Mouse (Mus musculus) common myeloid progenitor, adult 5-6 weeks (primary cell): ENCODE results near the gene Car9. TPM values are rescaled to one million over a fixed set of nuclear protein-coding genes. Genes with fewer than 3 reads are reported as not detected.
"Not testable (repeated sequence)": the region's sequence is repeated elsewhere in the genome, so short reads cannot be mapped to it uniquely, and the experiment has no call there.

Source experiments
- ATAC-seq: replicated peaks from 2 replicates; pipeline ENCODE4 v1.8.0; 2016; ENCODE audit warnings: low read depth, mild to moderate bottlenecking, moderate TSS enrichment, inconsistent platforms; ENCODE audit not compliant: poor library complexity, severe bottlenecking
- total RNA-seq: library from RNA; stranded (forward); fragments of 200-1000, 187-1606 nt; gene quantifications from 2 replicates; pipeline ENCODE4 v1.2.3, GENCODE M21; 2017

The Car9 gene
- total RNA-seq, 1 experiment from 2014 or later, result 8.3 TPM

- ATAC-seq, result no peak
Measured at GRCm38 (mm10) chr4:43519551-43519950, 12.8 kb downstream of the Car9 start.

DNA sequence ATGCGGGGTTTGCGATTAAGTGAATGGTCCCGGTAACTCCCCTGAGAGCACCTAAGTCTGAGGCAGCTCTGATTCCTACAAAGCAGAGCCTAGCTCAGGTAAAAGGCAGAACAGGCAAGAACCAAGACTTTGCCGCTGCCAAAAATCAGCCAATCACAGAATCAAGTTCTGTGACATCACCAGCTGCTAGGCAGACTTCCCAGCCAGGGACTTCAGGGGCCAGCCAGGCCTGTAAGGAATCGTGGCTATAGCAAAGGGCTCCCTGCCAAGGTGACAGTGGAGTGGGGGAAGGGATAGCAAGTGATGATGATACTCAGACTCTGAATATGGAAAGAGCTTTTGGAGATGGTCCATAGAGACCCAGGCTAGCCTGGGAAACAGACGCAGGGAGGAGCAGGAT is 13.2 kb downstream of the Car9 start:
- peak; percentile 64 for ATAC-seq

- no peak for ATAC-seq
Measured at GRCm38 (mm10) chr4:43527880-43528279, 21.1 kb downstream of the Car9 start.

GRCm38 (mm10) chr4:43528487-43528886 is 21.7 kb downstream of the Car9 start:
- no peak for ATAC-seq

- no peak for ATAC-seq
Measured at GRCm38 (mm10) chr4:43530081-43530501, 23.3 kb downstream of the Car9 start.

GRCm38 (mm10) chr4:43530581-43530980 is 23.8 kb downstream of the Car9 start:
- ATAC-seq, result peak; percentile 77

- no peak for ATAC-seq
Measured at GRCm38 (mm10) chr4:43533270-43533669, 26.5 kb downstream of the Car9 start.

DNA sequence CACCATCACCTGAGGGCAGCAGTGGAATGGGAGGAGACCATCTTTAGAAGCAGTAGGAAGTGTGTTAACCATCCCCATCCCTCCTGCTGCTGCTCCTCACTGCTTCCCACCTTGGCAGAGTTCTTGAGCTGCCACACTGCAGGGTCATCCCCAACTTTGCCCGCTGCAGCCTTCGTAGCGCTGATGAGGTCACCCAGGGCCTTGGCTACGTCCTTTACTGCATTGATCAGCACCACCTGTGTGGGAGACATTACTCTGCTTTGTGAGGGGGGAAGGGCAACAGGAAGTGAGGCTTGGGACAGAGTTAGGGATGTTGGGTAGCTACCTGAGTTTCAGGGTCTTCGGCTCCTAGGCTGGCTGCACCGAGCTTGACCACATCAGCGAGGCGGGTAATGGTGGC is 28.9 kb downstream of the Car9 start:
- no peak for ATAC-seq

DNA sequence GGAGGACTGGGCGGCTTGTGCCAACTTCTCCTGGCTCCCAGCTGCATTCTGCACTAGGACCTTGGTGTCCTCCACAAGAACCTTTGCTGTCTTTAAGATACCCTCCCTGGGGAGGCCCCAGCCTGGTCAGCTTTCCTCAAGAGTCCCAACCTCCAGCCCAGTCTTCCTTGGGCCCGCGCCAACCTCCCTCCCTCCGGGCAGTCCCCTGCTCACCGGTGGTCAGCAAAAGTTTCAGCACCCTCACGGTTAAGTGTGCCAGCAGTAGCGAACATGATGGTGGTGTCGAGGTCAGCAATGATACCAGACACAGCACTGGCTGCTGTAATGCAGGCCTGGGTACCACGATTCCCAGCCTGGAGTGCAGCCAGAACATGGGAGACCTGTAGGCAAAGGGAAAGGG is 29.3 kb downstream of the Car9 start:
- no peak for ATAC-seq

DNA sequence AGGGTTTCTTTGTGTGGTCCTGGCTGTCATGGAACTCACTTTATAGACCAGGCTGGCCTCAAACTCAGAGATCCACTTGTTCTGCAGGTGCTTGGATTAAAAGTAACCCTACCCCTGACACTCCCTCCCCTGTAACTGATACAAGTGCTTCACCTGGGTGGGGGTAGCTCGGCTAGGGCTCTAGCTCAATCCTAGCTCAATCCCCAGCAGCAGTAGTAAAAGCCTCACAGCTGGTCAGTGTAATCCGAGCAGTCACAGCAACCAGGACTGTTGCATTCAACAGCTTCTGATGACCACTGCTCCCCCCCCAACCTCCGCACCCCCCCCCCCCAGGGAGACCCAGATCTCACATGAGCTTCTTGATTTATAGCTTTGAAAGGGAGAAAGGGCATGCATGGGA is 35.3 kb downstream of the Car9 start:
- no peak for ATAC-seq

GRCm38 (mm10) chr4:43546375-43547047 is 39.7 kb downstream of the Car9 start:
- no peak for ATAC-seq

DNA sequence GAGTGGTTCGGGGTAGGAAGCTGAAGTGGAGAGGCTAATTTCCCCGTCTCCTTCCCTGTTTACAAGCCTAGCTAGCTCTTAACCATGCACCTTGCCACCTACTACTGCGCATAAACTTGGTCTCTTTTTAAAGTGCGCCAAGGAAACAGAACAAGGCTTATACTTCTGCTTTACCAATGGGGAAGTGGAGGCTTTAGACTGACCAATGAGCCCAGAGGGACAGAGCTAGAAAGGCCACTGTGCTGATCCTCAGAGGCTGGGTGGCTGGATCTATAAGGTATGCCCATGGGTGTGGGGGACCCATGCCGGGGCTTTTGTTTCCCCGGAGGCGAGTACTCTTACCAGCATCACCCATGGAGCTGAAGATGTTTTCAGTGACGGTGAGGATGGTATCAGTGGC is 40.4 kb downstream of the Car9 start:
- no peak for ATAC-seq

GRCm38 (mm10) chr4:43549055-43549454 is 42.3 kb downstream of the Car9 start:
- ATAC-seq, result no peak

- ATAC-seq, result not testable (repeated sequence)
Measured at GRCm38 (mm10) chr4:43551854-43552253, 45.1 kb downstream of the Car9 start.

DNA sequence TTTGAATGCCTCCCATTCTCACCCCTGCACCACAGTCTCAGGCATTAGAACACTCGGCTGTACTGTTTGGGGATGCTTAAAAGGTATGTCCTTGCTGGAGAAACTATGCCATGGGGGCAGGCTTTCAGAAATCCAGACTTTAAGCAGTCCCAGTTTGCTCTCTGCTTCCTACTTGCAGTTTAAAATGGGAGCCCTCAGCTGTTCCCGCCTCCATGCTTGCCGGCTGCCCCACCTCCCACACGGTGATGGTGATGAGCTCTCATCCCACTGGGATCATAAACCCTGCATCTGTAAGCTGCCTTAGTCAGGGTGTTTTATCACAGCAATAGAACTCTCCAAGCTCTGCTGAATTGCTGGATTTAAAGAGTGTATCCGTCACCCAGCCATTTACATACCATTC is 45.7 kb downstream of the Car9 start:
- no peak for ATAC-seq

GRCm38 (mm10) chr4:43553891-43554290 is 47.1 kb downstream of the Car9 start:
- no peak for ATAC-seq

DNA sequence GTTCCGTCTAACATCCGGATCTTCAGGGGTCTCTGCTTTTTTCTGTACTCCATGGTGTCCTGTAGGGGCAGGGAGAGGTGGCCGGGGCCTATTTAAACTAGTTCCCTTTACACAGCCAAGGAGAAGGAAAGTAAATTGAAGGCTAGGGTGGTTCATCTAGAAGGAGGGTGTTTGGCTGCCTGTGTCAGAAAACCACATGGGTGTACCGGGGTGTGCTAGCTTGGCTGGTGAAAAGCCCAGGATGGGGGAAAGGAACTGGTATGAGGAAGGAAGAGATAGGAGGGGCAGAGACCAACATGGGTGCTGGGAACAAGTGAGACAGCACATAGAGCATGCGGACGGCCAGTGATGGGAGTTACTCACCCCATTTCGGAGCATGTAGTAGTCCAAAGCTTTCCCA is 49.2 kb downstream of the Car9 start:
- peak; percentile 26 for ATAC-seq

GRCm38 (mm10) chr4:43558028-43558630 is 51.4 kb downstream of the Car9 start:
- peak; percentile 26 for ATAC-seq

DNA sequence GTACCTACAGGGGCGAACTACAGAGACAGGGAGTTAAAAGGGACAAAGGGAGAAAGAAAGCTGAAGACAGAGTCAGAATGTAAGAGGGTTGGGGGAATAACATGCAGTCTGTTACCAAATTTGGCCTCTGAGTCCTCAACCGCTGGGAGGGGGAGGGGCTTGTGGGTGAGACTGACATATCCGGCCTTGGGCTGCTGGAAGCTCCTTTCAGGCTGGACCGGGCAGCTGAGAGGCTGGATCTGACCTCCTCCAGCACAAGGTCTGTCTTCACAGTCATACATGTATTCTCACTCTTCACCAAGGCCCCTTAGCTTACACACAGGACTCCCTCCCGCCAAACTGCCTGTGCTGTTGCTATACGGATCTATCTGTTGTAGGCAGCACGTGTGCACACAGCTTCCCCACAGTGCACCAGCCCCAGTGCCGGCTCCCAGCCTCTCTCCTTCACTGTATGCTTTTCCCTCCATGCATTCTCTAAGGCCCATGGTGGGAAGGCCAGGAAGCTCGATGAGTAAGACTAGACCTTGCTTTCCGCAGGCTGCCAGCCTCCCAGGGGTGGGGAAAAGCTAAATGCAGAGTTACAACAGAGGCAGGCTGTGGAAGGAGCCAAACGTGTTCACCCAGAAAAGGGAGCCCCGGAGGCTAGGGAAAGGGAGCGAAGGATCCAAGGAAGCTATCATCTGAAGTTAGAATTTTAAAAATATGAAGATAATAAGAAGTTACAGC is 52.0 kb downstream of the Car9 start:
- peak; percentile 16 for ATAC-seq

DNA sequence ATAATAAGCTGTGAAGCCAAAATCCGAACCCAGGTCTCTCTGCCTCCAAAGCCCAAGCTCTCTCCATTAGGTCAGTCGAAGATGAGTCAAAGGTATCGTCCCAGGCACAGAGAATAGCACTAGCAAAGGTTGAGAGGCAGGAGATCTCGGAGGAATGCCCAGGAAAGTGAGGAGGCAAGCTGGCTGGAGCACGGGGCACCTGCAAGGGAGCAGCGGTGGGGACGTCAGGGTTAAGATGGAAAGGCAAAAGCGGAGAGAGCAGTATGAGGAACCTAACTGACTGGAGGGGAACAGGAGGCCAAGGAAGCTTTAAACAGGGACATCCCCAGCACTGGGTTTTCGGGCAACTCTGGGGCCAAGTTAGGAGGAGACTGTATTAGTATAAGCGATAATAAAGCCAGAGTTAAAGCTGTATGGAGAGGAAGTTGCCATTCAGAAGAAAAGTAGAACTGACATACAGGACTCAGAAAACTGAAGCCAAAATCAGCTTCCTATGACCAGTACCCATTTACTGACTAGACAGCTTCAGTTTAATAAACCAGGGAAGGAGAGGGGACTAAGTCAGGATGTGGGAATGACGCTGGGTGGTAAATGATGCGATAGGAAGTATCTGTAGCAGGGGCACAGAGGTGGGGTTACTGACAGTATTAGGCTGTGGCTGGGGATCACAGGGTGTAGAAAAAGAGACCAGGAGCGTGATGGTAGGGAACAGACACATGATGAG is 52.9 kb downstream of the Car9 start:
- ATAC-seq, result no peak

DNA sequence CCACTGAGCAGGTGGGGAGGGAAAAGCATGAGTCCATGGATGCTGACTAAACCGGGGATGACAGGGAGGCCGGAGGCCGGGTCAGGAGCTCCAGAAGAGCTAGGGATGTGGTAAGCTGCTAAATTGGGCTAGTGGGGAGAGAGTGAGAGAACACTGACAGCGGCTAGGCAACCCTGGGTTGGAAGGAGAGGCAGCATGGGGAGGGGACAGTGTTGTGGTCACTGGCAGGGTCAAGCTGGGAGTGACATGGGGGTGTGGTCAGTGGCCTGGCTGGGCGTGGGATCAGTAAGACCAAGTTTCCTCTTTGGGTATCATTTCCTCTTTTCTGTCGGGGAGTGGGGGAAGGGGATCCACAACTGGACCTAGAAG is 53.5 kb downstream of the Car9 start:
- peak; percentile 10; the same call in 1 of the 2 replicates for ATAC-seq
